Mouse (Mus musculus) hindbrain, embryonic 11.5 days (tissue): ENCODE results near the gene Acmsd. TPM values are rescaled to one million over a fixed set of nuclear protein-coding genes. Genes with fewer than 3 reads are reported as not detected.

ENCODE experiments used
- ATAC-seq: fragments of 200-750 bp; cut with Nextera tagmentation; 2 replicates; pipeline ENCODE4 v1.8.0; 2017; ENCODE audit warnings: mild to moderate bottlenecking, moderate TSS enrichment, moderate library complexity; ENCODE audit not compliant: low FRiP score
- DNase-seq: peaks from one replicate; pipeline ENCODE4 v3.0.0-alpha.2; 2015; ENCODE audit warnings: low spot score
- H3K27ac ChIP-seq: fragments of 300-500 bp; sonication (generic); 2 replicates; pipeline ENCODE4 v1.5.1; 2014; ENCODE audit warnings: mild to moderate bottlenecking, low read depth, low read length
- H3K27me3 ChIP-seq: fragments of 300-500 bp; sonication (generic); 2 replicates; pipeline ENCODE4 v1.6.1; 2014; ENCODE audit warnings: mild to moderate bottlenecking, low read length, moderate library complexity, mixed read lengths; ENCODE audit not compliant: control insufficient read depth, insufficient read depth
- H3K36me3 ChIP-seq: fragments of 300-500 bp; sonication (generic); 2 replicates; pipeline ENCODE4 v1.6.1; 2014; ENCODE audit warnings: mild to moderate bottlenecking, low read length, moderate library complexity, mixed read lengths; ENCODE audit not compliant: control insufficient read depth, insufficient read depth
- H3K4me1 ChIP-seq: fragments of 300-500 bp; sonication (generic); replicated peaks from 2 replicates; pipeline ENCODE4 v1.6.1; 2014; ENCODE audit warnings: low read length, mixed read lengths; ENCODE audit not compliant: control insufficient read depth, insufficient read depth
- H3K4me2 ChIP-seq: fragments of 300-500 bp; sonication (generic); replicated peaks from 2 replicates; pipeline ENCODE4 v1.6.1; 2014; ENCODE audit warnings: mild to moderate bottlenecking, low read depth, low read length
- H3K4me3 ChIP-seq: fragments of 300-500 bp; sonication (generic); 2 replicates; pipeline ENCODE4 v1.5.1; 2014; ENCODE audit warnings: low read depth, low read length
- H3K9ac ChIP-seq: fragments of 300-500 bp; sonication (generic); 2 replicates; pipeline ENCODE4 v1.6.1; 2014; ENCODE audit warnings: low read depth, low read length
- H3K9me3 ChIP-seq: fragments of 300-500 bp; sonication (generic); 2 replicates; pipeline ENCODE4 v1.6.1; 2016; ENCODE audit warnings: low read length; ENCODE audit not compliant: control insufficient read depth
- WGBS: fragments of 180-500 bp; shearing (Covaris S2); extraction: QIAGEN DNeasy Blood & Tissue Kit; methylation state at CpG from one replicate; pipeline ENCODE4 v1.1.7; 2014; 5-methylcytosine and 5-hydroxymethylcytosine counted together
- polyA plus RNA-seq: library from polyadenylated mRNA; unstranded; fragments of >200 nt; fragmentation: Nextera tagmentation; extraction: Ambion mirVana; gene quantifications from 2 replicates; pipeline ENCODE4 v1.2.1, GENCODE M21; 2014

The Acmsd gene
- polyA plus RNA-seq: 0.17 and 0.37 TPM in 2 replicates

GRCm38 (mm10) chr1:127729096-127729495 lies at the start of gene Acmsd:
TSS of gene Acmsd (plus strand) at chr1:127729413.
- Histone ChIP-seq H3K27ac (no peak within 1 kb of the TSS), H3K36me3 (no peaks in the 10 kb centered on the region), H3K4me2 (no peak within 1 kb of the TSS), H3K4me3 (no peak within 1 kb of the TSS), H3K9ac (no peak within 1 kb of the TSS), H3K4me1 (no peaks in the 10 kb centered on the region), H3K9me3 (no peaks in the 10 kb centered on the region), H3K27me3 (no peaks in the 10 kb centered on the region)
- no peak for DNase-seq
- 91% methylated on average over 4 of the region's 4 CpGs for WGBS
- ATAC-seq: no peak

DNA sequence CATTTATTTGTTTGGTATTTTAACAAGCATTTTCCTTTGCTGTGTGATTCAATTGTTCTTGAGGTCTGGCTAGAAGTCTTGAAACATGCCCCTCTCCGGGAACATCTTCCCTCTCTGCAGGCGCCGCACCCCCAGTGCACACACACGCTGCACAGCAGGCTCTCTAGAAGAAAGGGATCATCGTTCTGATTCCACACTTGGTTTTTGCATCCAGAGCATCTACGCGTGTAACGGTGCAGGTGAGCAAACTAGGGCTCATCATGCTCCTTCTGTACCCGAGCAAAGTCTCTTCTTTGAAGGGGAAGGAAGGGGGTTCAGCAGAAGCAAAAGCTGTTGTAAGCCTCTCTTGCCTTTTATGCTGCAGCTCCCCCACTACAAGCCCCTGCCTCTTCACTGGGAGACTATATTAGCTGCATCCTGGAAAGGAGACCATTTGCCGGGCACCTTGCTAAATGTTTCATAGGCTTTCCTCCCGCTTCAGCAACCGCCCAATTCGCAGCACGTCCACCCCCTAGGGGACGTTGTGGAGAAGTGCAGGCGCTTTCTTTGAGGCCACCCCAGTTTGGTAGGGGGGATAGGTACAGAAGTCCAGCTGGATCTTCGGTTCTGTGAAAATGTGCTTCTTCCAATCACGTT lies 49.6 kb upstream of the Acmsd start, which contains the start of gene Tmem163:
Tmem163 (minus strand) TSS at position 51 of the 636 bp plus-strand sequence.
- peaks cover 28% of the 10 kb centered on the region for H3K27me3 ChIP-seq
- DNase-seq (peak; percentile 82), ATAC-seq (no peak)
- 13% methylated on average over 18 of the region's 18 CpGs for WGBS
- H3K4me1 ChIP-seq: peaks cover 6% of the 10 kb centered on the region; the same call in 1 of the 2 replicates
- peak within 1 kb of the TSS; percentile 90 for H3K4me2 ChIP-seq
- peak within 1 kb of the TSS; percentile 60 for H3K4me3 ChIP-seq
- peak within 1 kb of the TSS; percentile 77; the same call in 1 of the 2 replicates for H3K9ac ChIP-seq
- no peaks in the 10 kb centered on the region for H3K36me3 ChIP-seq
- H3K9me3 ChIP-seq: no peaks in the 10 kb centered on the region
- peak within 1 kb of the TSS; percentile 71 for H3K27ac ChIP-seq

DNA sequence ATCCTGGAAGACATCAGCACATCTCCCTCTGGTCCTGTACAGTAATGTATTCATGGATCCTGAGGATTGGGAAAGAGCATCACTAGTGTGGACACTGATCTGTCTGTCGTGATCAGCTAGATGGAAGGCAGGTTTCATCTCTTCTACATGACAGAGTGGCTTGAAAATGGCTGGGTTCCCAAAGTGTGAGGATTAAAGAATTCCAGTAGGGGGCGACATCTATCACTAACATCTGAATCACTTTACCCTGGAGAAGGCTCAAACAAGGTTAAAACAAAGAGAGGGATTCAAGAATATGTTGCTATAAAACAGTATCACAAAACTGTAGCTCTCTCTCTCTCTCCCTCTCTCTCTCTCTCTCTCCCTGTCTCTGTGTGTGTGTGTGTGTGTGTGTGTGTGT lies 32.7 kb upstream of the Acmsd start:
- DNase-seq (peak; percentile 25), ATAC-seq (no peak)
- Histone ChIP-seq H3K9ac (no peak overlapping the region), H3K4me1 (no peaks in the 10 kb centered on the region), H3K27me3 (no peaks in the 10 kb centered on the region), H3K27ac (no peak overlapping the region), H3K4me3 (no peak overlapping the region), H3K9me3 (no peaks in the 10 kb centered on the region), H3K36me3 (no peaks in the 10 kb centered on the region), H3K4me2 (no peak overlapping the region)
- 24% methylated on average over 2 of the region's 2 CpGs for WGBS

DNA sequence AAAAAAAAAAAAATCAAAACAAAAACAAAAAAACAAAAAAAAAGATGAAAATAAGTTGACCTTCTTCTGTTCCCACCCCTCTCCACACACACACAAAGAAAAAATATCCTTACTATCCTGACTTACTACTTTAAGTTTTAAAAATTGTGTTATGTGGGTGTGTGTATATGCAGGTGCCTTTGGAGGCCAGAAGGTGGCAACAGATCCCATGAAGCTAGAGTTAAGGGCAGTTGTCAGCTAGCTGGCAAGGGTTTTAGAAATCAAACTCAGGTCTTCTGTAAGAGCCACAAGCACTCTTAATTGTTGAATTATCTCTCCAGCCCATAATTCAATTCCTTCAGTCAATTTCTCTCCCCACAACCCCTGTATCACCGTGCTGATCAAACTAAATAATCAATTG lies 27.0 kb upstream of the Acmsd start:
- WGBS: 86% methylated on average over 1 of the region's 1 CpGs

GRCm38 (mm10) chr1:127706269-127706668 lies 22.9 kb upstream of the Acmsd start:
- no peak for ATAC-seq
- no peak overlapping the region for H3K27ac ChIP-seq
- H3K9me3 ChIP-seq: no peaks in the 10 kb centered on the region
- H3K27me3 ChIP-seq: no peaks in the 10 kb centered on the region
- WGBS: 77% methylated on average over 5 of the region's 5 CpGs
- H3K9ac ChIP-seq: no peak overlapping the region
- no peaks in the 10 kb centered on the region for H3K4me1 ChIP-seq
- H3K4me3 ChIP-seq: no peak overlapping the region
- no peak for DNase-seq
- no peak overlapping the region for H3K4me2 ChIP-seq
- H3K36me3 ChIP-seq: no peaks in the 10 kb centered on the region

More for the DNA sequence above, 27.0 kb upstream of the Acmsd start:
- Histone ChIP-seq H3K9me3 (no peaks in the 10 kb centered on the region), H3K27me3 (no peaks in the 10 kb centered on the region), H3K27ac (no peak overlapping the region), H3K36me3 (no peaks in the 10 kb centered on the region), H3K4me1 (no peaks in the 10 kb centered on the region), H3K9ac (no peak overlapping the region), H3K4me2 (no peak overlapping the region), H3K4me3 (no peak overlapping the region)
- ATAC-seq: no peak
- no peak for DNase-seq

DNA sequence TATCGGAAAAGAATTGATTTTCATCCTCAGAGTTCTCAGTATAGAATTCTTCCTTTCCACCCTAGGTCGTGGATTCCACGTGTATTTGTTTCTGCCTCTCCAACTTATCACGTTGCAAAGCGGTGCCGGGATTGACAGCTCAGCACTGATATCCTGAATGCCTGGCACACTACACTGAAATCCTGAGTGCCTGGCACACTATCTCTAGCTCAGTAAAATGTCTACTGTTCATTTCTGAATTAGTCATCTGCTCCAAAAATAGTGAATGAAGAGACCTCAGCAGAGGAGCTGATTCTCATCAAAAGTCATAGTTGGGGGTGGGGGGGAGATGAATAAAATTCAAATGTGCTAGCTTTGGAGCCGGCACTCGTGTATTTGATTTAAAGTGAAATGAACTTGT lies 12.8 kb upstream of the Acmsd start:
- no peak for DNase-seq
- no peak overlapping the region for H3K4me2 ChIP-seq
- H3K4me3 ChIP-seq: no peak overlapping the region
- no peak for ATAC-seq
- no peaks in the 10 kb centered on the region for H3K36me3 ChIP-seq
- 90% methylated on average over 8 of the region's 8 CpGs for WGBS
- H3K9ac ChIP-seq: no peak overlapping the region
- H3K27ac ChIP-seq: no peak overlapping the region
- H3K4me1 ChIP-seq: no peaks in the 10 kb centered on the region
- no peaks in the 10 kb centered on the region for H3K9me3 ChIP-seq
- H3K27me3 ChIP-seq: no peaks in the 10 kb centered on the region

- Histone ChIP-seq H3K36me3 (no peaks in the 10 kb centered on the region), H3K4me3 (no peak overlapping the region), H3K9ac (no peak overlapping the region), H3K4me2 (no peak overlapping the region), H3K27me3 (no peaks in the 10 kb centered on the region), H3K4me1 (no peaks in the 10 kb centered on the region), H3K27ac (no peak overlapping the region), H3K9me3 (no peaks in the 10 kb centered on the region)
- ATAC-seq: no peak
- WGBS: 80% methylated on average over 1 of the region's 1 CpGs
- DNase-seq: no peak
Measured at GRCm38 (mm10) chr1:127718290-127718689, 10.9 kb upstream of the Acmsd start.

GRCm38 (mm10) chr1:127723596-127723995 lies 5.6 kb upstream of the Acmsd start:
- ATAC-seq (no peak), DNase-seq (no peak)
- Histone ChIP-seq H3K27me3 (no peaks in the 10 kb centered on the region), H3K9ac (no peak overlapping the region), H3K4me2 (no peak overlapping the region), H3K4me3 (no peak overlapping the region), H3K4me1 (no peaks in the 10 kb centered on the region), H3K36me3 (no peaks in the 10 kb centered on the region), H3K27ac (no peak overlapping the region), H3K9me3 (no peaks in the 10 kb centered on the region)
- whole genome bisulfite sequencing: 46% methylated on average over 2 of the region's 2 CpGs

DNA sequence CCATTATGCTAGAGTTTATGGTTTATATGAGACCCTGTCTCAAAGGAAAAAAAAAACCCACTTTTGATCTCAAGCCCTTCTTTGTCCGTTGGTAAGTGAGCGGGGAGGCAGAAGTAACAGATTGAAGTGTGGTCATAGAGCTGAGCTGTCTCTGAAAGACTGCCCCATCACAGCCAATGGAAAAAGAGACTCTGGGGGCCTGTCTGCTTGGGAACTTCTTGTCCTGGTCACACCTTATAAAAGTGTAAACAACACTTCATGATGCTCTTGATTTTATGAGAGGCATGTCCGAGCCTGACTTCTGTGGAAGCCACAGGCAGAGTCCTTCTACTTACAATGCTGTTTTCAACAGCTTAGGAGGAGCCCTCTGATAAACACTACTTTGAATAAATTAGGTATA lies 1.9 kb downstream of the Acmsd start:
- ATAC-seq (no peak), DNase-seq (no peak)
- Histone ChIP-seq H3K4me1 (no peaks in the 10 kb centered on the region), H3K27ac (no peak overlapping the region), H3K27me3 (no peaks in the 10 kb centered on the region), H3K9ac (no peak overlapping the region), H3K36me3 (no peaks in the 10 kb centered on the region), H3K9me3 (no peaks in the 10 kb centered on the region), H3K4me2 (no peak overlapping the region), H3K4me3 (no peak overlapping the region)
- 62% methylated on average over 3 of the region's 3 CpGs for WGBS
